Mouse (Mus musculus) megakaryocyte, embryonic 14.5 days (primary cell): ENCODE results near the gene Zbtb39. TPM values are rescaled to one million over a fixed set of nuclear protein-coding genes. Genes with fewer than 3 reads are reported as not detected.

Source experiments
- H3K27me3 ChIP-seq: replicated peaks from 2 replicates; pipeline ENCODE3; 2012; ENCODE audit warnings: inconsistent platforms
- H3K36me3 ChIP-seq: replicated peaks from 2 replicates; pipeline ENCODE3; 2012; ENCODE audit warnings: low read length, inconsistent platforms, mixed read lengths
- H3K4me1 ChIP-seq: 2 replicates; pipeline ENCODE4 v1.6.1; 2012; ENCODE audit warnings: inconsistent platforms
- H3K4me3 ChIP-seq: replicated peaks from 2 replicates; pipeline ENCODE3; 2012; ENCODE audit warnings: moderate library complexity, mild to moderate bottlenecking, inconsistent platforms
- H3K9me3 ChIP-seq: 2 replicates; pipeline ENCODE4 v1.6.1; 2012; ENCODE audit warnings: inconsistent platforms
- FLI1 ChIP-seq: IDR thresholded peaks from 2 replicates; pipeline ENCODE4 v1.6.1; 2012; ENCODE audit warnings: low read length, inconsistent platforms, mixed read lengths
- GATA1 ChIP-seq: IDR thresholded peaks from 3 replicates; pipeline ENCODE4 v1.6.1; 2012; ENCODE audit warnings: mixed read lengths, low read length, inconsistent platforms, borderline replicate concordance
- polyA plus RNA-seq: library from polyadenylated mRNA; stranded (reverse); fragments of >175 nt; gene quantifications from 2 replicates; pipeline ENCODE4 v1.2.3, GENCODE M21; 2012; ENCODE audit warnings: low replicate concordance; ENCODE audit not compliant: insufficient read depth

Gene Zbtb39
- polyA plus RNA-seq, 1 experiment, result 0.30 TPM

DNA sequence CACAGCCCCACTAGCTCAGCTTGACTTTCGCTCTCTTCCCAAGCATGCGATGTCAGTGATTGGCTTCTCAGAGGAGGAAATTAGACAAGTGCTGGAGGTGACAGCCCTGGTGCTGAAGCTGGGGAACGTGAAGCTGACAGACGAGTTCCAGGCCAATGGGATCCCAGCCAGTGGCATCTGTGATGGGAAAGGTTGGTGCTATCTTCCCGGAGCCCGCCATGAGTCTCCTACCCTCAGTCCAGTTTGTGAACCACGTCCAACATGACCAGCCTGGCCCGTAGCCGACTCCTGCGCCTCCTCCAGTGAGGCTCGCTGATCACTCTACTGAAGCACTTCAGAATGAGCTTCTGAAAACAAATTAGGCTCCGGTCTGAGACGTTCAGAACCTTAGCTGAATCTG, 29.0 kb upstream of the Zbtb39 start:
- H3K27me3 ChIP-seq, result peaks cover 60% of the 10 kb centered on the region
- no peaks in the 10 kb centered on the region for H3K36me3 ChIP-seq
- no peak for TF ChIP-seq FLI1
- no peak for TF ChIP-seq GATA1

DNA sequence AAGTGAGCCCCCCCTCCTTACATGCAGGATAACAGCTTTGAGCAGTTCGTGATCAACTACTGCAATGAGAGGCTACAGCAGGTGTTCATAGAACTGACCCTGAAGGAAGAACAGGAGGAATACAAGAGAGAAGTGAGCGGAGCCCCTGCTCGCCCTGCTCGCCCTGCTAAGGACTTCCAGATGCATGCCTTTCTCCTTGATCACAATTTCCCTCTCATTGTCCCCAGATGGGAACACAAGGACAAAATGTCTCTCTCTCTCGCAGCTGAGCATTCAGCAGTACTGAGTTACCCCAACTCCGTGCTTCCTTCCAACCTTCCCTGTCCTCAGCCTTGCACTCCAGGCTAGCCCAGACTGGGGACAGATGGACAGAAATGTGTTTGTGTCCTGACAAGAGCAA, 26.6 kb upstream of the Zbtb39 start:
- TF ChIP-seq GATA1 (no peak), FLI1 (no peak)
- H3K9me3 ChIP-seq, result no peaks in the 10 kb centered on the region
- H3K27me3 ChIP-seq, result peaks cover 55% of the 10 kb centered on the region

More for the DNA sequence above, 29.0 kb upstream of the Zbtb39 start:
- Histone ChIP-seq H3K4me3 (no peak overlapping the region), H3K4me1 (peaks cover 12% of the 10 kb centered on the region), H3K9me3 (no peaks in the 10 kb centered on the region)

DNA sequence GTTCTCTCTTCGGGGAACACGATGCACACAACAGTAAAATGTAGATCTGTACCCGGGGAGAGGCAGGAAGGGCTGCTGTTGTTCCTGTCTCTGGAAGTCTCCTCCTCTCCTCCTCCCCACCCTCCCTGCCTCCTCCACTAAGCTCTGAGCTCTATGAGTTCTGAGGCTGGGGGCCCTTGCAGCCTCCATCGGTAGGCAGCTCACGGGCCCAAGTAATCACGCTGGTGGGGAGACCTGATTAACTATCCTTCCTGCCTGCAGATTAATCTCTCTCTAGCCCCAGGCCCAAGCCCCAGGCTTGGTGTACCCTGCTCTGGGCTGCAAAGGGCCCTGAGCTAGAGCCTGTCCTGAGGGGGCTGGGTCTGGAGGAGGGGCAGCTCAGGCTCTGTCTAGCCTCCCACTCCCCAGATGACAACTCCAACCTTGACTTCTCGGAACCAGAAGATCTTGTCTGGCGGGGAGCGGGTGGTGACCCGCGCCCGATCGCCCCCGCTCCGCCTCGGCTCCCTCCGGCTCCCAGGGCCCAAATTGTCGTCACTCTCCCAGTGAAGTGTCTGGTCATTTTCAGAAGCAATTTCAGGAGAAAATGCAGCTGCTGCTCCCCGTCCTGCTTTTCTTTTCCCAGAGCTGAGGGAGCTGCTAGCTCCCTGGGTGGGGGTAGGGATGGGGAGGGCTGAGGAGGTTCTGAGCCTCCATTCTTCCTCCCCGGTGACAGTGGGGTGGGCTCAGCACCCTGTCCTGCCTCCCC, 17.5 kb upstream of the Zbtb39 start:
- H3K27me3 ChIP-seq, result peaks cover 92% of the 10 kb centered on the region

More for the DNA sequence above, 26.6 kb upstream of the Zbtb39 start:
- Histone ChIP-seq H3K36me3 (no peaks in the 10 kb centered on the region), H3K4me1 (0 out of 2 replicates have a peak, but pooled peaks cover 5% of the 10 kb centered on the region), H3K4me3 (no peak overlapping the region)

DNA sequence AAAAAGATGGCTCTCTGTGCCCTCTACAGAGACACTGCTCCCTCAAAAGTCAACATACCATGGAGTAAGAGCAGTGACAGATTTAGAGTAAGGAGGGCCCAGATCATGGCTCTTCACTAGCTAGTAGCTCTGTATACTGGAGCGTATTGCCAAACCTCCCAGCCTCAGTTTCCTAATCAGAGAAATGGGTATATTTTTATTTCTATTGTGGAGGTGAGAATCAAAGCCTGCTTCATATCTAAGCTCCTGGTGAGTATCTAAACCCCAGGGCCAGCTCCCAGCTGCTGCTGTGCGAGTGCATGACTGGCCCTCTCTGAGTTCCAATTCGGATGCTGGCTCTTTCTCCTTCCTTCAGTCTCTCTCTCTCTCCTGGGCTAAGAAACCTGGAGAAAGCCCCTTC, 15.2 kb upstream of the Zbtb39 start, which contains the start of gene Tac2:
Gene Tac2, plus strand, starts transcription at position 301 of the 400 bp plus-strand sequence.
- Histone ChIP-seq H3K27me3 (peaks cover 95% of the 10 kb centered on the region), H3K36me3 (no peaks in the 10 kb centered on the region), H3K4me1 (peaks cover 3% of the 10 kb centered on the region; the same call in 1 of the 2 replicates), H3K4me3 (no peak within 1 kb of the TSS), H3K9me3 (no peaks in the 10 kb centered on the region)
- TF ChIP-seq GATA1, result no peak
- TF ChIP-seq FLI1, result no peak

More for the DNA sequence above, 17.5 kb upstream of the Zbtb39 start:
- Histone ChIP-seq H3K4me3 (no peak overlapping the region), H3K36me3 (no peaks in the 10 kb centered on the region), H3K4me1 (peaks cover 4% of the 10 kb centered on the region; the same call in 1 of the 2 replicates), H3K9me3 (no peaks in the 10 kb centered on the region)
- TF ChIP-seq FLI1 (no peak), GATA1 (no peak)

DNA sequence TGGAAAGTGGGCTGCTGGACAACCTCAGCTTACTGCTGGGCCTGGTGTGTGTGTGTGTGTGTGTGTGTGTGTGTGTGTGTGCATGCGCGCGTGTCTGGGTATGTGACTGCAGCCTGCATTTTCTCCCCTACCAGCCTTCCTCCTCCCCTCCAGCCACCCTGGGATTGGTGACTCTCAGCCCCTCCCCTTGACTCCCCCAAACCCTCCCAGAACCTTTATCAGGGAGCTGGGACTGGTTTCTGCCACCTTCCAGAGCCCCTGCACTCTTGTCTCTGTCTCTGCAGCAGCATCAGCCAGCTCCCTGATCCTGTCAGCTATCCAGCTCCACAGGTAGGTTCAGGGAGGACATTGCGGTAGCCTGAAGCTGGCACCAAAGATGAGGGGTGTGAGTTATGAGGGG, 14.2 kb upstream of the Zbtb39 start:
- Histone ChIP-seq H3K4me1 (peaks cover 8% of the 10 kb centered on the region; the same call in 1 of the 2 replicates), H3K36me3 (no peaks in the 10 kb centered on the region), H3K27me3 (peaks cover 95% of the 10 kb centered on the region), H3K4me3 (no peak overlapping the region), H3K9me3 (no peaks in the 10 kb centered on the region)
- no peak for TF ChIP-seq FLI1
- TF ChIP-seq GATA1, result no peak

DNA sequence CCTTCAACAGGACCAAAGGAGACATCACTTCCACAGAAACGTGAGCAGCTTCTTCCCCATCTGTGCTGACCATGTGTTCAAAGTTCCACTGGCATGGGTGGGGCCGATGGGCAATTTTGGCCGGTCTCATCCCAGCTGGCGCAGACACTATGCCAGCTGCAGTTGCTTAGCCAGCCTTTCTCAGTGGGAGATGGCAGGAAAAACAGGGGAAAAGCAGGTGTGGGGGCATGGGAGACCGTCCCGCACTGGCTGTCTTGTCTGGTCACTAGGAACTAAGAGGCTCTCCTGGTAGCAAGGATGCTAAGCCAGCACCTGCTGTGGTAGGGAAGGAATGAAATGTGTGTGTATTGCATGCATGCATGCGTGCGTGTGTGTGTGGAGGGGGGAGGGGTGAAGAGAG, 10.9 kb upstream of the Zbtb39 start:
- Histone ChIP-seq H3K27me3 (peaks cover 87% of the 10 kb centered on the region), H3K9me3 (no peaks in the 10 kb centered on the region), H3K4me1 (peaks cover 8% of the 10 kb centered on the region; the same call in 1 of the 2 replicates), H3K36me3 (no peaks in the 10 kb centered on the region), H3K4me3 (no peak overlapping the region)
- no peak for TF ChIP-seq FLI1
- TF ChIP-seq GATA1, result no peak

DNA sequence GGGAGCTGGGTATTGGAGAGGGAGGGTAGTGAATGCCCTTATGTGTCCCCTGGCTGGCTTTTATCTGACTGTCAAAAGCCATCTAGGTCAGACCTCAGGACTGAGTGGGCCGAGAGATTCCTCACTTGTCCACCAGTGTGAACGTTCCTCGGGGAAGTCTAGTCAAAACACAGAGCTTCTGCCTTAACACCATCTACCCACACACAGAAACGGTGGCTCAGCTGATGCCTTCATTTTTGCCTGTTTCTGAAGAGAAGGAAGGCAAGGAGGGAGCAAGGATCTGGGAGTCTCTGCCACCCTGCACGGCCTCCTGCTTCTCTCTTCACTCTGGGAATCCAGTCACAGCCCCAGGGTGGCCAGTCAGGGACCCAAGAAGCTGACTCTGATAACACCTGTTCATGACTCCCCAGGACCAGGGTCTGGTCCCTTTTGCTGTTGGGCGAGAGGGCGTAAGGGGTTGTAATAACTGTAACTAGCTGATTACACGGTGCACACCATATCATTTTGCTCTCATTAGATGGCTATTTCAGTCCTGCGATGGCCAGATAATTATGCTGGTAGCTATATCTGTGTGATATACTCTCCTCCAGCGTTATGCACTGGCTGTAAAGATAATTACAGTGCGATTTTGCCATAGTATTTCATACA, 8.9 kb upstream of the Zbtb39 start:
- H3K4me3 ChIP-seq, result no peak overlapping the region
- H3K36me3 ChIP-seq, result no peaks in the 10 kb centered on the region
- peaks cover 5% of the 10 kb centered on the region; the same call in 1 of the 2 replicates for H3K9me3 ChIP-seq
- peaks cover 76% of the 10 kb centered on the region for H3K27me3 ChIP-seq
- no peak for TF ChIP-seq GATA1
- no peak for TF ChIP-seq FLI1
- peaks cover 24% of the 10 kb centered on the region; the same call in 1 of the 2 replicates for H3K4me1 ChIP-seq

DNA sequence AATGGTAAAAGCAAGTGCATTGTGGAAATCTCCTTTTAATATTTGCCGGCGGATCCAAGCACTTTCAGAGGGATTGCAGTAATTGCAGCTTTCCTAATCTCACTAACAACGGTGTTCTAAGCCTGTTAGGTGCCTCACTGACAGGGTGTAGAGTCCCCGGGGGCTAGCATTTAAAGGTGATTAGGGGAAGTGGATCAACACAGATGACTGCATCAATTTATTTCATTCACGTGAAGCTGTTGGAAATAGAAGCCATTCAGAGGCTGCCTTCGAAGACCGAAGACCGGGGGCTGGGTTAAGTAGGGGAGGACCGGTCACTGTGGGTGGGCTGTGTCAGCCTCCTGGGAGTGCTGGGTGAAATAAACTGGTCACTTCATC, 8.4 kb upstream of the Zbtb39 start:
- H3K36me3 ChIP-seq, result no peaks in the 10 kb centered on the region
- TF ChIP-seq GATA1, result no peak
- TF ChIP-seq FLI1, result no peak
- H3K27me3 ChIP-seq, result peaks cover 70% of the 10 kb centered on the region
- H3K4me3 ChIP-seq, result no peak overlapping the region
- H3K9me3 ChIP-seq, result peaks cover 6% of the 10 kb centered on the region; the same call in 1 of the 2 replicates
- H3K4me1 ChIP-seq, result peaks cover 24% of the 10 kb centered on the region; the same call in 1 of the 2 replicates

DNA sequence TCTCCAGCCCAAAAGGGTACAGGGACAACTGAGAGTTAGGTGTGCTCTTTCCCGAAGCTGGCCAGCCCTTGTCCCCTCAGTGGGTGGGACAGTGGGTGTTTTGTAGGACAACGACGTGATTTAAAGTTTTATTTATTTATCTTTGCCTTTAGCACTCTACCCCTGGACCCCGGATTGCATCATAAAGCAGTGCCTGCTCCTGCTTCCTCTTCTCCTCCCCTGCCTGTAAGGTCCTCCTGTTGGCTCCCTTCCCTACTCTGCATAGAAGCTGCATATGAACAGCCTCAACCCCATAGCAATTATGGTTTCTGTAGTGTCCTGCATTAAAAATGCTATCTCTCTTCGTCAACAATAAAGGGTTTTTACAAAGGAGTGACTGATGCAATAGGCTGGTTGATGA, 7.9 kb upstream of the Zbtb39 start:
- H3K4me3 ChIP-seq, result no peak overlapping the region

DNA sequence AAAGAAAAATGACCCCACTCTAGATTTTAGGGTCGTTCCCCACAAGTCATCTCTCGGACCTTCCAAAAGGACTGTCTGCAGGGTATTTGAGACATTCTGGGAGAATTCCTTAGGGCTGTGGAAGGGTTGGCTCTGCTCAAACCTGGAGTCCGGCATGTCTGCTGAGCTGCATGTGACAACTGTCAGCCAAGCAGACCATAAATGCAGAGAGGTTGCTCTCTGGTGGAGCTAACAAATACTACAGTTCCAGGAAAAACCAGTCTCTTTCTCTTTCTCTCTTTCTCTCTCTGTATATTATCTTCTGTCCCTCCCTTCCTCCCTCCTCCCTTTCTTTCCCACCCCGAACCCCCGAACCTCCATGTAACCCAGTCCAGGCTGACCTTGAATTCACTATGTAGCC, 4.9 kb upstream of the Zbtb39 start:
- H3K4me1 ChIP-seq, result peaks cover 51% of the 10 kb centered on the region
- TF ChIP-seq GATA1, result no peak
- no peak for TF ChIP-seq FLI1
- no peaks in the 10 kb centered on the region for H3K36me3 ChIP-seq
- H3K27me3 ChIP-seq, result peaks cover 37% of the 10 kb centered on the region
- H3K9me3 ChIP-seq, result peaks cover 6% of the 10 kb centered on the region; the same call in 1 of the 2 replicates
- H3K4me3 ChIP-seq, result no peak overlapping the region

More for the DNA sequence above, 7.9 kb upstream of the Zbtb39 start:
- Histone ChIP-seq H3K9me3 (peaks cover 6% of the 10 kb centered on the region; the same call in 1 of the 2 replicates), H3K36me3 (no peaks in the 10 kb centered on the region), H3K4me1 (peaks cover 29% of the 10 kb centered on the region), H3K27me3 (peaks cover 67% of the 10 kb centered on the region)
- no peak for TF ChIP-seq FLI1
- no peak for TF ChIP-seq GATA1
